8 mouse cellular contexts compared by ENCODE assay signal in genomic region chr7:4509863-4510608, GRCm38 (mm10). TPM values are rescaled to one million over a fixed set of nuclear protein-coding genes. Genes with fewer than 3 reads are reported as not detected.
DNase-seq lines count a peak whose midpoint lies in the region; ATAC-seq and TF ChIP-seq lines count a peak whose summit lies in the region.

No protein-coding gene starts in this region.

- 20% methylated on average over 24 of the region's 24 CpGs for WGBS in intestine, postnatal 0 days
- 22% methylated on average over 24 of the region's 24 CpGs for WGBS in liver, embryonic 14.5 days (ENCODE audit: insufficient replicate concordance)

- no peak overlapping the region for H3K27ac ChIP-seq in intestine, postnatal 0 days (ENCODE audit: low read depth, low read length)
- no peak overlapping the region for H3K27ac ChIP-seq in liver, embryonic 14.5 days

- H3K4me1 ChIP-seq in intestine, postnatal 0 days (replicated peaks; ENCODE audit: control insufficient read depth, insufficient read depth, low read length) = 0 out of 2 replicates have a peak, but pooled peaks cover 4% of the 10 kb centered on the region
- peaks cover 0 to 6% of the 10 kb centered on the region in 2 experiments for H3K4me1 ChIP-seq in liver, embryonic 14.5 days (replicated peaks; ENCODE audit: control insufficient read depth in 2 of 2, insufficient read depth in 2 of 2, low read length in 1 of 2)

- no peaks in the 10 kb centered on the region for H3K27me3 ChIP-seq in intestine, postnatal 0 days (replicated peaks; ENCODE audit: control insufficient read depth, insufficient read depth, low read length)
- H3K27me3 ChIP-seq in liver, embryonic 14.5 days (ENCODE audit: control insufficient read depth, insufficient read depth, low read length) = no peaks in the 10 kb centered on the region

- peak overlapping the region; percentile 14; the same call in 1 of the 2 replicates for H3K4me3 ChIP-seq in intestine, postnatal 0 days (ENCODE audit: low read depth, low read length)
- peak overlapping the region in 1 of 2 experiments; percentile 16; a peak in 2 of 4 replicates for H3K4me3 ChIP-seq in liver, embryonic 14.5 days (ENCODE audit: insufficient read depth in 1 of 2, low read depth in 2 of 2, low read length in 2 of 2)

- ATAC-seq in intestine, postnatal 0 days = peak; percentile 91
- peak; percentile 73 for ATAC-seq in liver, embryonic 14.5 days (ENCODE audit: insufficient read depth)

- peak overlapping the region; percentile 57 for H3K4me2 ChIP-seq in intestine, postnatal 0 days (replicated peaks; ENCODE audit: low read depth)
- H3K4me2 ChIP-seq in liver, embryonic 14.5 days (ENCODE audit: low read depth) = peak overlapping the region; percentile 47

- no peak overlapping the region for H3K9ac ChIP-seq in intestine, postnatal 0 days (ENCODE audit: low read depth, low read length)
- no peak overlapping the region for H3K9ac ChIP-seq in liver, embryonic 14.5 days (replicated peaks)

- no peaks in the 10 kb centered on the region for H3K36me3 ChIP-seq in intestine, postnatal 0 days (ENCODE audit: control insufficient read depth, insufficient read depth)
- H3K36me3 ChIP-seq in liver, embryonic 14.5 days (replicated peaks; ENCODE audit: control insufficient read depth, insufficient read depth, low read depth) = no peaks in the 10 kb centered on the region

- TF ChIP-seq EP300 in liver, embryonic 14.5 days (IDR thresholded peaks at IDR 0.05; ENCODE audit: low read depth) = no peak

- peak; percentile 57 for DNase-seq in 3134 (ENCODE audit: extremely low read depth, insufficient read length, low spot score)
- DNase-seq in Muller cell, postnatal 12 days (ENCODE audit: inconsistent ontology term) = peak; percentile 72
- DNase-seq in embryo, embryonic 10 days (ENCODE audit: low spot score) = peak; percentile 83
- DNase-seq in heart, adult 11 months = peak; percentile 98
- peak; percentile 50 to 64 (median 57) for DNase-seq in liver, embryonic 14.5 days (ENCODE audit: low read depth in 3 of 3, low spot score in 3 of 3)
- peak; percentile 55 to 60 for DNase-seq in natural killer cell, adult 2 months (ENCODE audit: low spot score in 2 of 2)
- peak; percentile 83 for DNase-seq in testis, postnatal 10 days (ENCODE audit: low spot score)

- H3K9me3 ChIP-seq in intestine, postnatal 0 days (ENCODE audit: control insufficient read depth) = no peaks in the 10 kb centered on the region
- no peaks in the 10 kb centered on the region for H3K9me3 ChIP-seq in liver, embryonic 14.5 days (ENCODE audit: control insufficient read depth, low read length)

- TF ChIP-seq CTCF in intestine, postnatal 0 days (IDR thresholded peaks at IDR 0.05; ENCODE audit: low read depth) = peak; percentile 96
- TF ChIP-seq CTCF in liver, embryonic 14.5 days (IDR thresholded peaks at IDR 0.05; ENCODE audit: low read depth) = peak; percentile 95

RNA-seq across cellular contexts. Expression of gene Tnnt1, which starts 6.1 kb away (rescaled TPM):
- polyA plus RNA-seq in intestine, postnatal 0 days (2015; fragmentation: Nextera tagmentation; extraction: Ambion mirVana) = 20.1 and 24.3 TPM in 2 replicates
- polyA plus RNA-seq in liver, embryonic 14.5 days (2012; rRNA removed) = 2.0 and 4.0 TPM in 2 replicates
- 2.6 and 3.3 TPM in 2 replicates for polyA plus RNA-seq in liver, embryonic 14.5 days (2014; fragmentation: Nextera tagmentation; extraction: Ambion mirVana)

RNA-seq across cellular contexts. Expression of gene Ppp1r12c, which starts 8.6 kb away (rescaled TPM):
- 33.6 and 33.9 TPM in 2 replicates for polyA plus RNA-seq in intestine, postnatal 0 days (2015; fragmentation: Nextera tagmentation; extraction: Ambion mirVana)
- 16.2 and 22.2 TPM in 2 replicates for polyA plus RNA-seq in liver, embryonic 14.5 days (2012; rRNA removed)
- 15.6 and 22.2 TPM in 2 replicates for polyA plus RNA-seq in liver, embryonic 14.5 days (2014; fragmentation: Nextera tagmentation; extraction: Ambion mirVana)

RNA-seq across cellular contexts. Expression of gene Tnni3, which starts 14.0 kb away (rescaled TPM):
- polyA plus RNA-seq in intestine, postnatal 0 days (2015; fragmentation: Nextera tagmentation; extraction: Ambion mirVana) = 1.1 TPM in 2 replicates
- 0.30 and 0.35 TPM in 2 replicates for polyA plus RNA-seq in liver, embryonic 14.5 days (2012; rRNA removed)
- 0.45 TPM in 1 of 2 replicates, not detected in the other for polyA plus RNA-seq in liver, embryonic 14.5 days (2014; fragmentation: Nextera tagmentation; extraction: Ambion mirVana)

RNA-seq across cellular contexts. Expression of gene Dnaaf3, which starts 22.2 kb away (rescaled TPM):
- polyA plus RNA-seq in intestine, postnatal 0 days (2015; fragmentation: Nextera tagmentation; extraction: Ambion mirVana) = 0.33 and 0.54 TPM in 2 replicates
- 0.39 and 0.42 TPM in 2 replicates for polyA plus RNA-seq in liver, embryonic 14.5 days (2012; rRNA removed)
- 0.09 TPM in 1 of 2 replicates, not detected in the other for polyA plus RNA-seq in liver, embryonic 14.5 days (2014; fragmentation: Nextera tagmentation; extraction: Ambion mirVana)

RNA-seq across cellular contexts. Expression of gene Syt5, which starts 37.3 kb away (rescaled TPM):
- 5.3 and 5.7 TPM in 2 replicates for polyA plus RNA-seq in intestine, postnatal 0 days (2015; fragmentation: Nextera tagmentation; extraction: Ambion mirVana)
- polyA plus RNA-seq in liver, embryonic 14.5 days (2012; rRNA removed) = 0.15 and 0.22 TPM in 2 replicates
- 0.25 and 0.81 TPM in 2 replicates for polyA plus RNA-seq in liver, embryonic 14.5 days (2014; fragmentation: Nextera tagmentation; extraction: Ambion mirVana)
